In the genomic region with DNA sequence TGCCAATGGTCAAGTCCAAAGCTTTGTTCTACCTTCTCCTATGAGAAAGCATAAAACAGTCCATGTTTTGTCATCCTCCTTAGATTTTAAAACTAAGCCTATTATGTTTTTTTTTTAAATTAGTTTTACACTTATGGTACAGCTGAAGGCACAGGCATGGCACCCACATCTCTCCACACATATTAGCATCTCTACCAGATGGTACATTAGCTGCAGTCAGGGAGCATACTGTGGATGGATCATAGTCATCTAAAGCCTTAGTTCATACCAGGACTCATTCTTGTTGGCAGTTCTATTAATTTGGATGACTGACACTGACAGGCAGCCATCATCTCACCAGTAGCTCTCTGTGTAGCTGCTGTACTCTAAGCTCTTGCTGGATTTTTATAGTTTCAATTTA, we compare ENCODE assay signal across 12 mouse cellular contexts.
"Had no signal": no experiment of that assay in that cellular context is flagged by ENCODE, and none has a peak within 500 bp of the region (broad histone marks: within the 10 kb centered on the region; RNA-seq: fewer than 3 reads in every experiment).

No protein-coding gene starts in this region.

- H3K4me1 ChIP-seq: limb, embryonic 13.5 days; liver, embryonic 15.5 days; midbrain, embryonic 13.5 days had no signal

- H3K27me3 ChIP-seq: limb, embryonic 13.5 days; liver, embryonic 15.5 days; midbrain, embryonic 13.5 days had no signal

- ATAC-seq: inflammation-experienced regulatory T-cells, adult 6 months; intestine, postnatal 0 days; lung, postnatal 0 days; midbrain, embryonic 13.5 days had no signal

- H3K9me3 ChIP-seq: limb, embryonic 13.5 days; liver, embryonic 15.5 days; midbrain, embryonic 13.5 days had no signal

- H3K9ac ChIP-seq: limb, embryonic 13.5 days; liver, embryonic 15.5 days; midbrain, embryonic 13.5 days had no signal

- H3K27ac ChIP-seq: kidney, postnatal 0 days; limb, embryonic 13.5 days; liver, embryonic 15.5 days; midbrain, embryonic 13.5 days had no signal

- H3K4me3 ChIP-seq: limb, embryonic 13.5 days; liver, embryonic 15.5 days; midbrain, embryonic 13.5 days had no signal

- DNase-seq: kidney, adult 8-10 months; kidney, postnatal 36 days; lung, adult 2 months; lung, postnatal 36 days; thymus, postnatal 4 days had no signal

- H3K4me2 ChIP-seq: limb, embryonic 13.5 days; liver, embryonic 15.5 days; midbrain, embryonic 13.5 days had no signal

- H3K36me3 ChIP-seq: limb, embryonic 13.5 days; liver, embryonic 15.5 days; midbrain, embryonic 13.5 days had no signal
